Mouse (Mus musculus): ENCODE measurements around the gene Trpv4. TPM values are rescaled to one million over a fixed set of nuclear protein-coding genes. Genes with fewer than 3 reads are reported as not detected.
A peak's percentile ranks its signal among the peaks of the same experiment; 100 is the strongest.

Gene Trpv4
- polyA plus RNA-seq, 1 experiment from 2014 or later = 0.53 TPM

DNA sequence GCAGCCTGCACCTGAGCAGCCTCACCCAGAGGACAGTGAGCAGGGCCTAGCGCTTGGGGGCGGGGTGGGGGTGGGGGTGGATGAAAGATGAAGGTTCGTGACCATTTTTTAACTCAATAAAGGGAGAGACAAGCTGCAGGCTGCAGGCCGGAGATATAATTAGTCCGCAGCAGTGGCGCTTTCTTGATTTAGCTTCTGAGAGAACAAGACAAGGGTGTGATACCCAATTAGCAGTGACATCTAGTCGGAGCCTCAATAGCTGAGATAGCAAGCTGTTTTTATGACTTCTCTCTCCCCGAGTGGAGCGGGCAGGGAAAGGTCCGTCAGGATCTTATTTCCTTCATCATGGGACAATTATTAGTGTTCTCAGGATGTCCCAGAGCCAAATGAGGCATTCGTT is 83.2 kb downstream of the Trpv4 start:
- Histone ChIP-seq H3K4me3 (ENCODE audit: low read depth, low read length) (no peak overlapping the region), H3K27ac (ENCODE audit: low read length) (no peak overlapping the region), H3K27me3 (ENCODE audit: control insufficient read depth, insufficient read depth, low read depth, low read length) (peaks cover 32% of the 10 kb centered on the region), H3K4me2 (ENCODE audit: low read depth, low read length) (no peak overlapping the region), H3K4me1 (ENCODE audit: control insufficient read depth, low read depth, low read length) (peaks cover 20% of the 10 kb centered on the region), H3K9me3 (replicated peaks; ENCODE audit: control insufficient read depth, low read length) (no peaks in the 10 kb centered on the region), H3K9ac (ENCODE audit: low read depth, low read length) (no peak overlapping the region), H3K36me3 (ENCODE audit: control insufficient read depth, insufficient read depth) (no peaks in the 10 kb centered on the region)
- ATAC-seq (ENCODE audit: low read depth) = no peak
- WGBS (ENCODE audit: insufficient replicate concordance) = 53% methylated on average over 11 of the region's 11 CpGs

DNA sequence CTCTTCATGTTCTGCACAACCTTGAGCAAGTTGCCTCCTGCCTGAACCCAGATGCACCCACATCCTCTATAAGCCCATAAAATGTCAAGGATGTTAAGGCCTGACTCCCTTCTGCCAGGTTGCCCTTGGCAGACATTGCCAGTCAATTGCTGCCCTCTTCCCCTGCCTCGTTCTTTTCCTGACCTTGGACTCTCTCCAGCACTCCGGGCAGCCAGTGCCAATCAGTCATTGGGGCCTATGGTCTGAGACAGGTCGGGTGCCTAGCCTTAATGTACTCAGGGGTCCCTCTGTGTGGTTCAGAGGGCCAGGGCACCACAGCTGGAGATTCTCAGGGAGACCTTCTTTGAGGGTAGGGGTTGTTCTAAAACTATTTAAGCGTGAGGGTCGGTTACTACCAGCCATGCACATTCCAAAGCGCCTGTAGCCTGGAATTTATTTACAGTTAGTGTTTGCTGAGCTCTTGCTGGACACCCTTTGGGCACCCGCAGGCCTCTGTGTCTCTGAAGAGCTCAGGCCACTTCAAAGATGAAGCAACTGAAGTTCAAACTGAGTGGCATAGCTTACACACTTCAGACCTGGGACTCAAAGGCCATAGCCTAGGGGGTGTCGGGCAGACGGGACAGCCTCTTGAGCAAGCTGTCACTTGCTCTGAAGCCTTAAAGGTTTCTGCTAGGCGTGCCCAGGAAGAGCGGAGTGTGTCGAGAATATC is 84.1 kb downstream of the Trpv4 start:
- 49% methylated on average over 12 of the region's 12 CpGs for WGBS (ENCODE audit: insufficient replicate concordance)
- ATAC-seq (ENCODE audit: low read depth) = no peak
- peaks cover 40% of the 10 kb centered on the region for H3K27me3 ChIP-seq (ENCODE audit: control insufficient read depth, insufficient read depth, low read depth, low read length)
- H3K4me2 ChIP-seq (ENCODE audit: low read depth, low read length) = no peak overlapping the region
- 0 out of 2 replicates have a peak overlapping the region, but pooled peaks have one; percentile 3 for H3K27ac ChIP-seq (ENCODE audit: low read length)
- no peaks in the 10 kb centered on the region for H3K9me3 ChIP-seq (replicated peaks; ENCODE audit: control insufficient read depth, low read length)
- no peaks in the 10 kb centered on the region for H3K36me3 ChIP-seq (ENCODE audit: control insufficient read depth, insufficient read depth)
- H3K9ac ChIP-seq (ENCODE audit: low read depth, low read length) = no peak overlapping the region
- peaks cover 20% of the 10 kb centered on the region for H3K4me1 ChIP-seq (ENCODE audit: control insufficient read depth, low read depth, low read length)
- H3K4me3 ChIP-seq (ENCODE audit: low read depth, low read length) = no peak overlapping the region

DNA sequence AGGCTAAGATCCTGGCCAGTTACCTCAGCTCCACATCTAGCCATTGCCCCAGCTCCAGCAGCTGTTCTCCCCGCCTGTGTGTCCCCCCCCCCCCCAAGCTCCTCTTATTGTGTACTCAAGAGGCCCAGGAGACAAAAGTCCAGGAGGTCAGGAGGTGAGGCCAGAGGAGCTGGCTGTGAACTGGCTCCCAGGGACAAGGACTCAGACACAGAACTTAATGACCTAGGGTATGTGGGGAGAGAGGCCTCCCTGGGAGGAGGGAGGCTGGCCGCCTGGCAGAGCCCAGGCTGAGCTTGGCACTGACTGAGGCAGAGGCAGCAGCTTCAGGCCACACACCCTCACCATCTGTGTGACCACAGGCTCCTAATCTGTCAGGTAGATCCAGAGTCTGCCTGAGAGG is 85.2 kb downstream of the Trpv4 start:
- WGBS (ENCODE audit: insufficient replicate concordance) = 28% methylated on average over 2 of the region's 2 CpGs
- peak; percentile 64 for ATAC-seq (ENCODE audit: low read depth)
- H3K4me3 ChIP-seq (ENCODE audit: low read depth, low read length) = no peak overlapping the region
- 0 out of 2 replicates have a peak overlapping the region, but pooled peaks have one; percentile 21 for H3K9ac ChIP-seq (ENCODE audit: low read depth, low read length)
- no peak overlapping the region for H3K4me2 ChIP-seq (ENCODE audit: low read depth, low read length)
- H3K9me3 ChIP-seq (replicated peaks; ENCODE audit: control insufficient read depth, low read length) = no peaks in the 10 kb centered on the region
- peaks cover 20% of the 10 kb centered on the region for H3K4me1 ChIP-seq (ENCODE audit: control insufficient read depth, low read depth, low read length)
- peaks cover 51% of the 10 kb centered on the region for H3K27me3 ChIP-seq (ENCODE audit: control insufficient read depth, insufficient read depth, low read depth, low read length)
- peak overlapping the region; percentile 62; the same call in 1 of the 2 replicates for H3K27ac ChIP-seq (ENCODE audit: low read length)
- no peaks in the 10 kb centered on the region for H3K36me3 ChIP-seq (ENCODE audit: control insufficient read depth, insufficient read depth)

Other genes starting within 250 kb of the Trpv4 start
- 9.7 and 10.8 TPM in 2 replicates for gene Mmab, start 214.4 kb downstream of the Trpv4 start, polyA plus RNA-seq (2015; fragmentation: Nextera tagmentation; extraction: Ambion mirVana)
- gene Mvk, start 214.2 kb downstream of the Trpv4 start, polyA plus RNA-seq (2015; fragmentation: Nextera tagmentation; extraction: Ambion mirVana) = 26.1 and 27.0 TPM in 2 replicates
- gene Fam222a, start 90.4 kb downstream of the Trpv4 start, polyA plus RNA-seq (2015; fragmentation: Nextera tagmentation; extraction: Ambion mirVana) = 0.46 and 0.67 TPM in 2 replicates
- 28.6 and 30.3 TPM in 2 replicates for gene Gltp, start 32.6 kb upstream of the Trpv4 start, polyA plus RNA-seq (2015; fragmentation: Nextera tagmentation; extraction: Ambion mirVana)
- gene Tchp, start 49.3 kb upstream of the Trpv4 start, polyA plus RNA-seq (2015; fragmentation: Nextera tagmentation; extraction: Ambion mirVana) = 2.5 and 2.9 TPM in 2 replicates
- 10.0 and 11.8 TPM in 2 replicates for gene Ankrd13a, start 116.3 kb upstream of the Trpv4 start, polyA plus RNA-seq (2015; fragmentation: Nextera tagmentation; extraction: Ambion mirVana)
- 15.4 and 16.1 TPM in 2 replicates for gene Git2, start 117.1 kb upstream of the Trpv4 start, polyA plus RNA-seq (2015; fragmentation: Nextera tagmentation; extraction: Ambion mirVana)
- gene 1500011B03Rik, start 165.0 kb upstream of the Trpv4 start, polyA plus RNA-seq (2015; fragmentation: Nextera tagmentation; extraction: Ambion mirVana) = 19.4 and 22.7 TPM in 2 replicates
- not detected in 2 replicates for gene 4930519G04Rik, start 195.2 kb upstream of the Trpv4 start, polyA plus RNA-seq (2015; fragmentation: Nextera tagmentation; extraction: Ambion mirVana)
- gene Gm9936, start 200.3 kb upstream of the Trpv4 start, polyA plus RNA-seq (2015; fragmentation: Nextera tagmentation; extraction: Ambion mirVana) = 0.02 TPM in 1 of 2 replicates, not detected in the other
- 2.2 and 2.6 TPM in 2 replicates for gene Oasl2, start 238.5 kb upstream of the Trpv4 start, polyA plus RNA-seq (2015; fragmentation: Nextera tagmentation; extraction: Ambion mirVana)